Mouse (Mus musculus) olfactory bulb, adult 2 months (tissue): Measurements from ENCODE around the gene Dusp9.

Source experiments
- CTCF ChIP-seq: fragments of 200-500 bp; IDR thresholded peaks from 2 replicates; pipeline ENCODE4 v1.5.1; 2012; ENCODE audit warnings: low read depth, mild to moderate bottlenecking, low read length, moderate library complexity; ENCODE audit not compliant: insufficient read depth
- POLR2A ChIP-seq: fragments of 200-500 bp; IDR thresholded peaks from 2 replicates; pipeline ENCODE4 v1.6.1; 2012; ENCODE audit warnings: mild to moderate bottlenecking, low read depth, low read length, moderate library complexity; ENCODE audit not compliant: insufficient read depth

DNA sequence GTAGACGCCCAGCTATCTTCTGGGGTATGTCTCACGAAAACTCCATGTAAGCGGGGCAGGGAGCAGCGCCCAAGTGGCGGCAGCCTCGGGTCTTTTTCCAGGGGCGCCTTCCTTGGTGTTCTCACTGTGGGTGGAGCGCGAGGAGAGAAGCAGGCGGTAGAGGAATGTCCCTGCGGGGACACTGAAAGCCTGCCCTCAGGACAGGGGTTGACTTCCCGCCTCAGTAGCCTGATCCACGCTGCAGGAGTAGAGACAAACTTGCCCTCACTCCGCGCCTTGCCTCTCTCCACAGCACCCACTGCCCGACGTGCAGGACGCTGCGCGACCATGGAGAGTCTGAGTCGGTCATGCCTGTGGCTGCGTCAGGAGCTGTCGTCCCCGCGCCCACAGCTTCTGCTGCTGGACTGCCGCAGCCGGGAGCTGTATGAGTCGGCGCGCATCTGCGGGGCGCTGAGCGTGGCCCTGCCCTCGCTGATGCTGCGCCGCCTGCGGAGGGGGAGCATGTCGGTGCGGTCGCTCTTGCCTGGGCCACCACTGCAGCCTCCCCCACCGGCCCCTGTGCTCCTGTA lies 766 bp downstream of the Dusp9 start:
- TF ChIP-seq CTCF (no peak), POLR2A (no peak)
